Mouse (Mus musculus): ENCODE results near the gene Rnf152. TPM values are rescaled to one million over a fixed set of nuclear protein-coding genes. Genes with fewer than 3 reads are reported as not detected.

The Rnf152 gene
- polyA plus RNA-seq, 1 experiment: 0.16 TPM

DNA sequence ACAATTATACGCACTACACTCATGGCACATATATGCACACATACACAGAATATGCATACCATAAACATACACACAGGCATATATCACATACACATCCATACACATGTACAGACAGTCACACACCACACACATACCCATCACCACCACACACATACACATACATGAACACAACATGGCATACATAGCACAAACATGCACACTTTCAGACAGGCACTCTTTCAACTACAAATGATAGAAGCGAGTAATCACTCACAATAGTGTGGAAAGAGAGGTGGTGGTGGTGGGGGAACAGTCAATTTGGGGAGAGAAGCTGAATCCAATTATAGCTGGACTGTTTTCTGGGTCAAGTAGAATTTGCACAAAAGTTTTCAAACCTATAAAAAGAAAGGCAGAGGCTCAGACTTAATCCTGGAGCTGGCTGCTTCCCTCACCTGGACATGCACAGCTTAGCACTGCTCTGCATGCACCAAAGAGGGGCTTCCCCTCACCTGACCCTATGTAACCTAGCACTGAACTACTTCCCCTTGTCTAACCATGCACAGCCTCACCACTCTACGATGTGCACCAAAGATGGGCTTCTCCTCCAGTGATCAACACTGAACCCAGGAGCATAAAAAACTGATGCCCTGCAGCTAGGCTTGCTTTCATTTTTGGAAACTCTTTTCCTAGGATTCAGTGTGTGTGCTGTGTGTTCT, 81.9 kb downstream of the Rnf152 start:
- Histone ChIP-seq H3K4me3 (ENCODE audit: control insufficient read depth, insufficient read depth, low read length) (no peak overlapping the region), H3K36me3 (ENCODE audit: control insufficient read depth, insufficient read depth, low read length) (no peaks in the 10 kb centered on the region), H3K27ac (ENCODE audit: control insufficient read depth, insufficient read depth, low read length) (no peak overlapping the region), H3K27me3 (ENCODE audit: control insufficient read depth, insufficient read depth, low read length) (no peaks in the 10 kb centered on the region), H3K4me1 (replicated peaks; ENCODE audit: control insufficient read depth, insufficient read depth, low read length) (no peaks in the 10 kb centered on the region)
- no peak for DNase-seq
- WGBS: 68% methylated on average over 3 of the region's 3 CpGs
- TF ChIP-seq CTCF (IDR thresholded peaks at IDR 0.05; ENCODE audit: borderline replicate concordance, control insufficient read depth, extremely low read depth, insufficient read depth, low read length, poor library complexity) (no peak), POLR2A (IDR thresholded peaks at IDR 0.05; ENCODE audit: control insufficient read depth, extremely low read depth, insufficient read depth, low read length, poor library complexity) (no peak)

GRCm38 (mm10) chr1:105271104-105271503, 85.4 kb downstream of the Rnf152 start:
- H3K4me3 ChIP-seq (ENCODE audit: control insufficient read depth, insufficient read depth, low read length): no peak overlapping the region
- WGBS: 92% methylated on average over 10 of the region's 10 CpGs
- H3K27me3 ChIP-seq (ENCODE audit: control insufficient read depth, insufficient read depth, low read length): no peaks in the 10 kb centered on the region
- no peak for DNase-seq
- H3K36me3 ChIP-seq (ENCODE audit: control insufficient read depth, insufficient read depth, low read length): no peaks in the 10 kb centered on the region
- H3K4me1 ChIP-seq (replicated peaks; ENCODE audit: control insufficient read depth, insufficient read depth, low read length): no peaks in the 10 kb centered on the region
- H3K27ac ChIP-seq (ENCODE audit: control insufficient read depth, insufficient read depth, low read length): no peak overlapping the region
- TF ChIP-seq POLR2A (IDR thresholded peaks at IDR 0.05; ENCODE audit: control insufficient read depth, extremely low read depth, insufficient read depth, low read length, poor library complexity): no peak
- TF ChIP-seq CTCF (IDR thresholded peaks at IDR 0.05; ENCODE audit: borderline replicate concordance, control insufficient read depth, extremely low read depth, insufficient read depth, low read length, poor library complexity): no peak

DNA sequence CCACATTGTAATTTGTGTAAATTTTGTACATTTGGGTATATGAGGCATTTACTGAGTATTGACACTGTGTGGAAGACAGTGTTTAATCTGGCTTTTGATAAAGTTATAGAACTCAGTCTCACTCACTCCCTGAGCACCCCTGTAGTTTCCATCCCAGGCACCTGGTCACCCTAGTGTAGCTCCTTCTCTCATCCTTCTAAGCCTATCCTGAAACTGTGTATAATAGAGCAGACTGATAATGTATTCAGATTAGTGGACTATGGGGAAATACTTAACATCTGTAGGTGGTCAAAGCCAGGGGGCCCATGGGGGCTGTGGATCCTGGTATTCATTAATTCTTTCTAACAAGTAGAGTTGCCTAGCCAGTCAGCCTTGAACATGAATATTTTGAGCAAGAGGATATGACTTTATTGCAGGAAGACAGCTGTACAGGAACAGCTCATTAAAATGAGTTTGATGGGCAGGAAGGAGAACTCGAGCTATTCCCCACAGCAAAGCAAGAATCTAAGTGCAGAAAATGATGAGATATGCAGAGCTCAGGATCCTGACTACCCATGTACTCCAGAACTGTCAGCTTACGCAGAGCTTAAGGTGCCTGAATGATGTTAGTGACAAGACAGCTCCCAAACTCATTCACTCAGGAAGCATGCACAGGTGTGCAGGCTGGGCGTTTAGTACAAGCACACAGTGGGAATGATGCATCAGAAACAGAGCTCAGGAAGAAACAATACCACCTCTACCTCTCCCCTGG, 93.1 kb downstream of the Rnf152 start:
- DNase-seq: no peak
- TF ChIP-seq CTCF (IDR thresholded peaks at IDR 0.05; ENCODE audit: borderline replicate concordance, control insufficient read depth, extremely low read depth, insufficient read depth, low read length, poor library complexity): no peak
- Histone ChIP-seq H3K36me3 (ENCODE audit: control insufficient read depth, insufficient read depth, low read length) (no peaks in the 10 kb centered on the region), H3K4me1 (replicated peaks; ENCODE audit: control insufficient read depth, insufficient read depth, low read length) (no peaks in the 10 kb centered on the region), H3K4me3 (ENCODE audit: control insufficient read depth, insufficient read depth, low read length) (no peak overlapping the region), H3K27ac (ENCODE audit: control insufficient read depth, insufficient read depth, low read length) (no peak overlapping the region), H3K27me3 (ENCODE audit: control insufficient read depth, insufficient read depth, low read length) (no peaks in the 10 kb centered on the region)
- whole genome bisulfite sequencing: 63% methylated on average over 3 of the region's 3 CpGs

DNA sequence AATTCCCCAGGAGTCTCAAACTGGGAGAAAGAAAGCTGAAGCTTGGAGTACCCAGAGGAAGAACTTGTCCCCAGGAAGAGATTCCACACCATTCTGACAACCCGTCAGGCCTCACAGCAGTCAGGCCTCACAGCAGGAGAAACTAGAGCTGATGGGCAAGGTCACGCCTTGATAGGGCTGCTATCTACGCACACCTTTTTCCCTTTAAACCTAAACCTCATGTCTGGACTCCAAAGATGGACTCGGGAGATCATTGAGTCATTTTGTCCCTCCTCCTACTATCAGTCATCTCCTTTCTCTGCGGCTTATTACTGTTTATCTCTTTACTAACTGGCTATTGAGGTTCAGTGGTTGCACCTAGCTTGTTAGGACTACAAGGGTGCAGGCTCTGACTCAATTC, 96.3 kb downstream of the Rnf152 start:
- Histone ChIP-seq H3K27ac (ENCODE audit: control insufficient read depth, insufficient read depth, low read length) (no peak overlapping the region), H3K27me3 (ENCODE audit: control insufficient read depth, insufficient read depth, low read length) (no peaks in the 10 kb centered on the region), H3K4me1 (replicated peaks; ENCODE audit: control insufficient read depth, insufficient read depth, low read length) (no peaks in the 10 kb centered on the region), H3K36me3 (ENCODE audit: control insufficient read depth, insufficient read depth, low read length) (no peaks in the 10 kb centered on the region), H3K4me3 (ENCODE audit: control insufficient read depth, insufficient read depth, low read length) (no peak overlapping the region)
- WGBS: 95% methylated on average over 5 of the region's 5 CpGs
- no peak for TF ChIP-seq POLR2A (IDR thresholded peaks at IDR 0.05; ENCODE audit: control insufficient read depth, extremely low read depth, insufficient read depth, low read length, poor library complexity)
- TF ChIP-seq CTCF (IDR thresholded peaks at IDR 0.05; ENCODE audit: borderline replicate concordance, control insufficient read depth, extremely low read depth, insufficient read depth, low read length, poor library complexity): no peak
- DNase-seq: no peak

DNA sequence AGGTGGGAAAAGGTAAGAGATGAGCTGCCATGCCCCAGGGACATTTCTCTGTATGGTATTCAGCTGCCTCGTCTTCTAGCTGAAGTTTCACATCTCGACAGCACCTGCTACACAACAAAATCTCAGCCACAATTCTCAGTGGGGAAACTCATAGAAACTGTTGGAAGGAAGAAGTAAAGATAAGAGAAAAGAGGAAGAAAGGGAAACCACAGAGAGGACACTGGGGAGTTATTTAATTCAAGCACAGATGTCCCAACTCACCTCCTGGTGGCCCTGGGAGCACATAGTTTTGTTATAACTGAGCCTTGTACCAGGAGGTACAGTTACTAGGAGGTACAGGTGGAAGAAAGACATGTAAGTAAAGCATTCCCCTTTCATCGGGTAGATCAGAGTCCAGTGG, 99.3 kb downstream of the Rnf152 start:
- no peaks in the 10 kb centered on the region for H3K4me1 ChIP-seq (replicated peaks; ENCODE audit: control insufficient read depth, insufficient read depth, low read length)
- WGBS: 17% methylated on average over 3 of the region's 3 CpGs
- no peak overlapping the region for H3K4me3 ChIP-seq (ENCODE audit: control insufficient read depth, insufficient read depth, low read length)
- DNase-seq: no peak
- no peaks in the 10 kb centered on the region for H3K36me3 ChIP-seq (ENCODE audit: control insufficient read depth, insufficient read depth, low read length)
- H3K27ac ChIP-seq (ENCODE audit: control insufficient read depth, insufficient read depth, low read length): no peak overlapping the region
- H3K27me3 ChIP-seq (ENCODE audit: control insufficient read depth, insufficient read depth, low read length): no peaks in the 10 kb centered on the region
- no peak for TF ChIP-seq CTCF (IDR thresholded peaks at IDR 0.05; ENCODE audit: borderline replicate concordance, control insufficient read depth, extremely low read depth, insufficient read depth, low read length, poor library complexity)
- TF ChIP-seq POLR2A (IDR thresholded peaks at IDR 0.05; ENCODE audit: control insufficient read depth, extremely low read depth, insufficient read depth, low read length, poor library complexity): no peak

- 66% methylated on average over 3 of the region's 3 CpGs for WGBS
- Histone ChIP-seq H3K27me3 (ENCODE audit: control insufficient read depth, insufficient read depth, low read length) (no peaks in the 10 kb centered on the region), H3K4me1 (replicated peaks; ENCODE audit: control insufficient read depth, insufficient read depth, low read length) (no peaks in the 10 kb centered on the region), H3K27ac (ENCODE audit: control insufficient read depth, insufficient read depth, low read length) (no peak overlapping the region), H3K4me3 (ENCODE audit: control insufficient read depth, insufficient read depth, low read length) (no peak overlapping the region), H3K36me3 (ENCODE audit: control insufficient read depth, insufficient read depth, low read length) (no peaks in the 10 kb centered on the region)
- TF ChIP-seq CTCF (IDR thresholded peaks at IDR 0.05; ENCODE audit: borderline replicate concordance, control insufficient read depth, extremely low read depth, insufficient read depth, low read length, poor library complexity): no peak
- TF ChIP-seq POLR2A (IDR thresholded peaks at IDR 0.05; ENCODE audit: control insufficient read depth, extremely low read depth, insufficient read depth, low read length, poor library complexity): no peak
- no peak for DNase-seq
These were observed 107.3 kb downstream of the Rnf152 start for GRCm38 (mm10) chr1:105249190-105249589.

Data from thymus, adult 2 months (tissue).